Mouse (Mus musculus): ENCODE data around the gene Gdf2.

Gene Gdf2

GRCm38 (mm10) chr14:33940739-33941138 is at the start of gene Gdf2:
TSS of gene Gdf2 (plus strand) at chr14:33941039.
- in situ Hi-C loops (cut with MboI; ENCODE audit: low sequenced_read_pairs) = no loop called here

GRCm38 (mm10) chr14:33891507-33891906 is 49.3 kb upstream of the Gdf2 start:
- in situ Hi-C loops (cut with MboI; ENCODE audit: low sequenced_read_pairs) = no loop called here

DNA sequence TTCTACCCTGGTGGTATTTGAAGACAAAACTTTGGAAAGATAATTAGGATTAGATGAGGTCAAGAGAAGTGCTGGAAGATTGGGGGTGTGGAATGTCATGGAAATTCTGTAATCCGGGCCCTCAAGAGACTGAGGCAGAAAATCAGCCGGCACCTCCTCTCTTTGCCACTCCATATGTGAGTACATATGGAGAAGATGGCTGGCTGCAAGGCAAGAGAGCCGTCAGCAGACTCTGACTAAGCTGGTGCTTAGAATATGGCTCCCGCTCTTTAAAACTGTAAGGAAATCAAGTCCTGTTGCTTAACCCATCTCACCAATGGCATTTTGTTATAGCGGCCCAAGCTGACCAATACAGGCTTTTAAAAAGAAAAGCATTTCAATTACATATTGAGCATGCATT is 45.1 kb upstream of the Gdf2 start:
- in situ Hi-C loops (cut with MboI; ENCODE audit: low sequenced_read_pairs) = no loop called here

- in situ Hi-C loops (cut with MboI; ENCODE audit: low sequenced_read_pairs) = no loop called here
These were observed 44.1 kb upstream of the Gdf2 start for GRCm38 (mm10) chr14:33896628-33897300.

DNA sequence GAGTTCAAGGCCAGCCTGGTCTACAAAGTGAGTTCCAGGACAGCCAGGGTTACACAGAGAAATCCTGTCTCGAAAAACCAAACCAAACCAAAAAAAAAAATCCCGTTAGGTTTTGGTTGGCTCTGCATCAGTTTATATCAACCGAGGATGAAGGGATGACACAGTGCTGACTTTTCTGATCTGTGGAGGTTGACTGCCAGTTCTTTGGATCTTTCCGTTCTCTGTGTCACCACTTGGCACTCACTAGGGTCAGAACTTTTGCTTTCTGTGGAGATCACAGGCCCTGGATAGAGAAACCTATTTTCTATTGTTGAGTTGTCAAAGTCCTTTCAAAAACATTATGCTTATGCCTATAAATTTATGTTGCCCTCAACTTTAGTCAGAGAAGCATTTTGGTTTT is 38.1 kb upstream of the Gdf2 start:
- in situ Hi-C loops (cut with MboI; ENCODE audit: low sequenced_read_pairs) = no loop called here

GRCm38 (mm10) chr14:33903199-33903598 is 37.6 kb upstream of the Gdf2 start:
- in situ Hi-C loops (cut with MboI; ENCODE audit: low sequenced_read_pairs) = no loop called here

DNA sequence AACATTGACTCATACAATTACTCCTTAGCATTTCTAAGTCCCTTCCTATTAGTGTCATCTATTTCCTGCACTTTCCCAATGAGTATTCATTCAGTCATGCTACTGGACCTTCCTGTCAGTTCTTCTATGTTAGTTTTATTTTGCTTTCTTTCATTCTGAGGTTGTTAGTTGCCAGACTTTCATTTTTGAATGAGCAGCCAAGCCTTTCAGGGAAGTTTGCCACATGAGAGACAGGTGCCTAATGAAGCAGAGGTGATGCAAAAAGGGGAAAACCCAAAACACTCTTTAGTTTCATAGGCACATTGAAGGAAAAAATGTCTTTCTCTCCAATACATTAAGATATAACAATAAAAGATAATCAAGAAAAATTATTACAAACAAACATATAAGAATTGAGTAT is 36.0 kb upstream of the Gdf2 start:
- in situ Hi-C loops (cut with MboI; ENCODE audit: low sequenced_read_pairs) = no loop called here

DNA sequence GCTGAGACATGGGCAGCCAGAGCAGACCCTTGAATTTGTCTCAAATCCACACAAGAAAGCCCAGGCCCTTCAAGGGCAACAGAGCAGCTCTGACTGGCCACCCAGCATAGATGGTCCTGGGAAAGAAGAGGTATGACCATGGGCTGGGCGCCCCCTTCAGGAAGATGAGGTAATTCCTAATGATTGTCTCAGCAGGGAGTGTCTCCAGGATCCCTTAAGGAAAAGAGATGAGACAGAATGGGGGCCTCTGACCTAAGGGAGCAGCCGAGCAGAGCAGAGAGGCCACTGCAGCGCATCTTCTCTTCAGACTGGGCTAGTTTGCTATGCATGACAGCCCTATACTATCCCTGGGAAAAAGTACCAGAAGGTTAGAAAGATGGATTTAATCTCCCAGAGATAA is 27.1 kb upstream of the Gdf2 start:
- in situ Hi-C loops (cut with MboI; ENCODE audit: low sequenced_read_pairs) = loop anchor here (10.0 kb wide), 1 partner anchor 219 kb away; no protein-coding TSS in a partner anchor

- in situ Hi-C loops (cut with MboI; ENCODE audit: low sequenced_read_pairs) = loop anchor here (10.0 kb wide), 1 partner anchor 219 kb away; no protein-coding TSS in a partner anchor
These were observed 26.6 kb upstream of the Gdf2 start for GRCm38 (mm10) chr14:33914206-33914605.

DNA sequence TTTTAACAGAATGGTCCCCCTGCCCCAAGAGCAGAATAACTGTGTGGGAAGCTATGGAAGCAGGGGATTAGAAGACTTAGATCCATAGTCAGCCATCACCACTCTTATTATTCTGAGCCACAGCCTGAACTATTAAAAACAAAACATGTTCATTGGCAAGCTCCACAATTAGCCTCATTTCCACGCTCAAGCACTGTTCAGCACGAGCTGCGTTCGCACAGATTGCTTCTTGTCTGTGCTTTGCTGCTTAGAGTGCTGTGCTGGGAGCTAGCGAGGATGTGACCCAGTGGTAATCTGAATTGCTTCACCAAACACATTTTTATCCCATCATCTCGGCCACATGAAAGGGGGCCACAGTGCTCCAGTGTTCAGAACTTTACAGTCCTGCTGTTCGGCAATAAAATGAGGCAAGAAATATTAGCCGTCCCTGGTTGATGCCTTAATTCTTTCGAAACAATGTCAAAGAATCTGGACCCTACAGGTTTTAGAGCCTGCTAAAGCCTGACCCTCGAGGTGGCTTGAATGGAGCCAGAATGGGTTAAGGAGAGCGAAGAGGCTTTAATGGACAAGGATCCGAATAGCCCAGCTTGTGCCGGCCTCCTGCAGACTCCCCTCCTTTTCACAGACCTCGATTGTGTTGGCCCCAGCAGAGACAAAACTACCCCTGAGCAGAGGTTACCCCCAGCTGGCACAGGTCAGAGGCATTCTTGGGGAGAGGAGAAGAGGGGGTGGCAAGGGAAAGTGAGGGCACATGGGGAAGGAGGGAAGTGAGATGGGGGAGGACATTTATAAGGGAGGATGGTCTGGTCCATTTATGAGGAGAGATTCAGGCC is 19.9 kb upstream of the Gdf2 start:
- in situ Hi-C loops (cut with MboI; ENCODE audit: low sequenced_read_pairs) = no loop called here

- in situ Hi-C loops (cut with MboI; ENCODE audit: low sequenced_read_pairs) = no loop called here
These were observed 18.1 kb upstream of the Gdf2 start for GRCm38 (mm10) chr14:33922771-33923167.

DNA sequence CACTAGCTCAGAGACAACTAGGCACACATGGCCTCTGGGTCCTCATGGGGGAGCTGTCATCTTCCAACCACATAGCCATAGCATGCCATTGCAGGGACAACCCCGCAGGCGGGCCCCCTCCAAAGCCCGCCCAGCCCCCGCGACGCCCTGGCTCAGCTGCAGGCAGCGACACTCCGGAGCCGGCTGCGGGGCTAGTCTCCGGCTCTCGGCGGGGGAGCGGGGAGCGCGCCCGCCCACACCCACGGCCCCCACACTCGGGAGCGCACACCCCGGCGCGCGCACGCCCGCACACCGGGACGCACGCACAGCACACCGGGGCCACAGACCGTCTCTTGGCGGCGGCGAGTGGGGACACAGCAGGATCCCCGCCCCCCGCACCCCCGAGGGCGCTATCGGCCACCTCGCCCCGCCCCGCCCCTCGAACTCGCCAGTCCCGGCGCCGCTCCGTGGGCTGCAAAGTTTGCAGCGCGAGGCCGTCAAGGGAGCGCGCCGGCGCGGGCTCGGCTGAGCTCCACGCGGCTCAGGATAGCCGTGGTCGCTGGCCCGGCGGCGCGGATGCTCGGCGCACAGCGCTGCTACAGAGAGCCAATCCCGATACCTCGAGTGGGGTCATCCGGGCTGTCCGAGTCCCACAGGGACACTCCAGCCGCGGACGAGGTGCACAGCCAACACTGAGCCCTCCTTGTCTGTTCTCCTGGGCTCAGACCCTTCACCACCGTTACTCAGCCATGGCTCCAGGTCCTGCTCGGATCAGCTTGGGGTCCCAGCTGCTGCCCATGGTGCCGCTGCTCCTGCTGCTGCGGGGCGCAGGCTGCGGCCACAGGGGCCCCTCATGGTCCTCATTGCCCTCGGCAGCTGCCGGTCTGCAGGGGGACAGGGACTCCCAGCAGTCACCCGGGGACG is 17.4 kb upstream of the Gdf2 start, which contains the start of gene Gdf10:
Gdf10 (plus strand) TSS at position 420 of the 903 bp plus-strand sequence.
- in situ Hi-C loops (cut with MboI; ENCODE audit: low sequenced_read_pairs) = no loop called here

GRCm38 (mm10) chr14:33931853-33932252 is 9.0 kb upstream of the Gdf2 start:
- in situ Hi-C loops (cut with MboI; ENCODE audit: low sequenced_read_pairs) = no loop called here

GRCm38 (mm10) chr14:33932935-33933703 is 7.7 kb upstream of the Gdf2 start:
- in situ Hi-C loops (cut with MboI; ENCODE audit: low sequenced_read_pairs) = no loop called here

DNA sequence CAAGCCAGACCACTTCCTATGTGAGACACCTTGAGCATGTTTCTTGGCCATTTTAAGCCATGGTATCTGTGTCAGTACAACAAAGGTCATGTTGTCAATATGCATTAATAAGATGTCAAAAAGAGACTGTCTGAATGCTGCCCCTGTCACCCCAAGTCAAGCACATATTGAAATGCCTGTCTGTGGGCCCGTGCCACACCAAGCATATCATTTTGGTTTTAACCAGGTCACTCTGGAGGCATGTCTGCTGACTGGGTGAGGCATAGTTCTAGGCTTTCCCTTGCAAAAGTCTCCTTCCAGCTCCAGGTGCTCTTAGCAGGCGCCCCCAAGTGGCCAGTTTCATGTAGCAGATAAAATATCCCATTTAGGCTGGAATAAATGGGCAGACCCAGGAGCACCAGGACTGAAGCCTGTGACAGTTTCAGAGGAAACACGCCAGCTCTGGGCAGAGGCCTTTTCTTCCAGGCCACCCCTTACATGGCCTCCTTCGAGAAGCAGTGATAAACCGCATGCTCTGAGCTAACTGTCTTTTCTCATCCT is 7.0 kb upstream of the Gdf2 start:
- in situ Hi-C loops (cut with MboI; ENCODE audit: low sequenced_read_pairs) = no loop called here

DNA sequence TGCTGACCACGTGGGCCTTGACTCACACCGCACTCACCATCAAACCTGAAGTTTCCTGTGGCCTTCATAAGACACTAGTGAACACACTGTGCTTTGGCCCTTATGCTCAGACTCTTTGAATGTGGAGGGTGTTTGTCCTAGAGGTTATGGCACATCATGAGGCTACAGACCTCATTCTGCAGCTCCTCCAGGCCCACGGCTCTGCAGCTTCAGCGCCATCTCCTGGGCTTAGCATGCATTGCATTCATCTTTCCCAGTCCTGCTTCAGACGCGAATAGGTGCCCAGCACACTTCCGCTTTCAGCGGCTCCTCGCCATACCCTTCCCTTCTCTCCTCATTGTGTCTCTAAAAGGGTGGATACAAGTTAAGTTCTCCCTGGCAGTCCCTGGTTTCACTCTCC is 1.7 kb upstream of the Gdf2 start:
- in situ Hi-C loops (cut with MboI; ENCODE audit: low sequenced_read_pairs) = no loop called here

DNA sequence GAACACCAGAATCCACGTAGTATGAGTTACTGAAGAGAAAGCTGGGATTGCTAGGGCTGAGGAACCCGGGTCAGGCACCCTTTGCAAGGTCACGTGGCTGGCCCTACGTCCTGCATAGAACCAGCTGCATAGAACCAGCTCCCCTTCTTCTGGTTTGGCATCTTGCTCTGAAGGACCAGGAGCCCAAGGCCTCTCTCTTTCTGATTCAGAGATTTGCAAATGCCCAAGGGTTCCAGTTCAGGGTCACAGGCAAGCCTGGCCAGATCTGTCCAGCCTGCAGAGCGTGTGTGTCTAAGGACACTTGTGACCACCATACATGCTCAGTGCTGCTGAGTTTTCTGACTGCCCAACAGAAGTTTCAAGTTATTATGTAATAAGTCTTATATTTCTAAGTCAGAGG is 1.4 kb downstream of the Gdf2 start:
- in situ Hi-C loops (cut with MboI; ENCODE audit: low sequenced_read_pairs) = no loop called here

- in situ Hi-C loops (cut with MboI; ENCODE audit: low sequenced_read_pairs) = no loop called here
These were observed 5.3 kb downstream of the Gdf2 start for GRCm38 (mm10) chr14:33946125-33946524.

GRCm38 (mm10) chr14:33952233-33952981 is 11.6 kb downstream of the Gdf2 start:
- in situ Hi-C loops (cut with MboI; ENCODE audit: low sequenced_read_pairs) = no loop called here
